Mouse (Mus musculus) lung, postnatal 0 days (tissue): ENCODE measurements around the gene Aadacl2.

Experiments used
- CTCF ChIP-seq: IDR thresholded peaks from 2 replicates; pipeline ENCODE4 v1.5.1; 2016; ENCODE audit warnings: antibody characterized with exemption, mild to moderate bottlenecking
- EP300 ChIP-seq: IDR thresholded peaks from 2 replicates; pipeline ENCODE4 v1.6.1; 2016; ENCODE audit warnings: antibody characterized with exemption, mild to moderate bottlenecking, control low read depth

- TF ChIP-seq CTCF (no peak), EP300 (no peak)
Measured at GRCm38 (mm10) chr3:60046221-60046913, 39.8 kb downstream of the Aadacl2 start.
